In genomic region chr5:76658084-76658934, GRCm38 (mm10) we compare ENCODE assay signal across 8 mouse cellular contexts. TPM values are rescaled to one million over a fixed set of nuclear protein-coding genes. Genes with fewer than 3 reads are reported as not detected.
A peak's percentile ranks its signal among the peaks of the same experiment; 100 is the strongest.
DNase-seq lines count a peak whose midpoint lies in the region; ATAC-seq and TF ChIP-seq lines count a peak whose summit lies in the region.

No protein-coding gene starts in this region.

- 1% methylated on average over 38 of the region's 38 CpGs for WGBS in lung, embryonic 14.5 days
- 1% methylated on average over 38 of the region's 38 CpGs for WGBS in bone marrow, adult 2 months
- WGBS in embryonic facial prominence, embryonic 14.5 days, result under 1% methylated on average over 38 of the region's 38 CpGs
- WGBS in hindbrain, embryonic 11.5 days, result 2% methylated on average over 36 of the region's 38 CpGs
- 2% methylated on average over 38 of the region's 38 CpGs for WGBS in liver, embryonic 12.5 days (ENCODE audit: insufficient replicate concordance)
- 1% methylated on average over 38 of the region's 38 CpGs for WGBS in neural tube, embryonic 13.5 days

- H3K36me3 ChIP-seq in lung, embryonic 14.5 days (ENCODE audit: insufficient read depth), result no peaks in the 10 kb centered on the region
- no peaks in the 10 kb centered on the region for H3K36me3 ChIP-seq in embryonic facial prominence, embryonic 14.5 days (ENCODE audit: control insufficient read depth, insufficient read depth, low read length)
- no peaks in the 10 kb centered on the region for H3K36me3 ChIP-seq in hindbrain, embryonic 11.5 days (ENCODE audit: control insufficient read depth, insufficient read depth, low read length)
- no peaks in the 10 kb centered on the region for H3K36me3 ChIP-seq in liver, embryonic 12.5 days
- no peaks in the 10 kb centered on the region for H3K36me3 ChIP-seq in neural tube, embryonic 13.5 days

- H3K9me3 ChIP-seq in lung, embryonic 14.5 days (ENCODE audit: low read depth, low read length), result no peaks in the 10 kb centered on the region
- no peaks in the 10 kb centered on the region for H3K9me3 ChIP-seq in embryonic facial prominence, embryonic 14.5 days (ENCODE audit: control insufficient read depth, low read length)
- H3K9me3 ChIP-seq in hindbrain, embryonic 11.5 days (ENCODE audit: control insufficient read depth, low read length), result no peaks in the 10 kb centered on the region
- H3K9me3 ChIP-seq in liver, embryonic 12.5 days (replicated peaks), result no peaks in the 10 kb centered on the region
- no peaks in the 10 kb centered on the region for H3K9me3 ChIP-seq in neural tube, embryonic 13.5 days

- peak overlapping the region; percentile 95 for H3K4me2 ChIP-seq in lung, embryonic 14.5 days
- H3K4me2 ChIP-seq in embryonic facial prominence, embryonic 14.5 days (ENCODE audit: low read depth, low read length), result peak overlapping the region; percentile 93
- peak overlapping the region; percentile 84 for H3K4me2 ChIP-seq in hindbrain, embryonic 11.5 days (replicated peaks; ENCODE audit: low read depth, low read length)
- peak overlapping the region; percentile 97 for H3K4me2 ChIP-seq in liver, embryonic 12.5 days
- peak overlapping the region; percentile 78 for H3K4me2 ChIP-seq in neural tube, embryonic 13.5 days

- TF ChIP-seq CTCF in lung, embryonic 14.5 days (IDR thresholded peaks at IDR 0.05; ENCODE audit: low read depth), result no peak
- no peak for TF ChIP-seq CTCF in bone marrow, adult 2 months (IDR thresholded peaks at IDR 0.05; ENCODE audit: control insufficient read depth, insufficient read depth, low read length)

- no peaks in the 10 kb centered on the region for H3K27me3 ChIP-seq in lung, embryonic 14.5 days (ENCODE audit: insufficient read depth, low read length)
- no peaks in the 10 kb centered on the region for H3K27me3 ChIP-seq in embryonic facial prominence, embryonic 14.5 days (replicated peaks; ENCODE audit: control insufficient read depth, insufficient read depth, low read length)
- no peaks in the 10 kb centered on the region for H3K27me3 ChIP-seq in hindbrain, embryonic 11.5 days (ENCODE audit: control insufficient read depth, insufficient read depth, low read length)
- no peaks in the 10 kb centered on the region for H3K27me3 ChIP-seq in liver, embryonic 12.5 days (replicated peaks)
- H3K27me3 ChIP-seq in neural tube, embryonic 13.5 days, result no peaks in the 10 kb centered on the region

- peak; percentile 68 for DNase-seq in lung, embryonic 14.5 days
- DNase-seq in lung, postnatal 36 days, result no peak
- DNase-seq in embryonic facial prominence, embryonic 14.5 days (ENCODE audit: low spot score), result peak; percentile 51
- peak; percentile 82 for DNase-seq in hindbrain, embryonic 11.5 days (ENCODE audit: low spot score)
- DNase-seq in thymus, postnatal 14 days, result no peak

- peak; percentile 79 for ATAC-seq in lung, embryonic 14.5 days (ENCODE audit: insufficient read depth)
- peak; percentile 78 for ATAC-seq in embryonic facial prominence, embryonic 14.5 days (ENCODE audit: low read depth)
- peak; percentile 84 for ATAC-seq in hindbrain, embryonic 11.5 days (ENCODE audit: low FRiP score)
- ATAC-seq in liver, embryonic 12.5 days, result peak; percentile 94
- ATAC-seq in neural tube, embryonic 13.5 days (ENCODE audit: low read depth), result peak; percentile 88

- 0 out of 2 replicates have a peak, but pooled peaks cover 5% of the 10 kb centered on the region for H3K4me1 ChIP-seq in lung, embryonic 14.5 days (ENCODE audit: insufficient read depth)
- peaks cover 1% of the 10 kb centered on the region; the same call in 1 of the 2 replicates for H3K4me1 ChIP-seq in bone marrow, adult 2 months (ENCODE audit: control insufficient read depth, insufficient read depth, low read length)
- no peaks in the 10 kb centered on the region for H3K4me1 ChIP-seq in embryonic facial prominence, embryonic 14.5 days (ENCODE audit: control insufficient read depth, insufficient read depth, low read length)
- H3K4me1 ChIP-seq in hindbrain, embryonic 11.5 days (replicated peaks; ENCODE audit: control insufficient read depth, insufficient read depth, low read length), result 0 out of 2 replicates have a peak, but pooled peaks cover 2% of the 10 kb centered on the region
- peaks cover 60% of the 10 kb centered on the region for H3K4me1 ChIP-seq in liver, embryonic 12.5 days
- peaks cover 46% of the 10 kb centered on the region for H3K4me1 ChIP-seq in neural tube, embryonic 13.5 days (replicated peaks)

- peak overlapping the region; percentile 77 for H3K4me3 ChIP-seq in lung, embryonic 14.5 days (ENCODE audit: low read depth, low read length)
- peak overlapping the region; percentile 78 for H3K4me3 ChIP-seq in bone marrow, adult 2 months (replicated peaks; ENCODE audit: control insufficient read depth, low read depth, low read length)
- H3K4me3 ChIP-seq in embryonic facial prominence, embryonic 14.5 days (ENCODE audit: low read depth, low read length), result peak overlapping the region; percentile 81
- peak overlapping the region; percentile 78 for H3K4me3 ChIP-seq in hindbrain, embryonic 11.5 days (ENCODE audit: low read depth, low read length)
- peak overlapping the region; percentile 83 for H3K4me3 ChIP-seq in liver, embryonic 12.5 days
- H3K4me3 ChIP-seq in neural tube, embryonic 13.5 days, result peak overlapping the region; percentile 95

- TF ChIP-seq POLR2A in bone marrow, adult 2 months (IDR thresholded peaks at IDR 0.05; ENCODE audit: borderline replicate concordance, control insufficient read depth, low read depth, low read length), result peak; percentile 84; the same call in 1 of the 2 replicates

- peak overlapping the region; percentile 92 for H3K9ac ChIP-seq in lung, embryonic 14.5 days
- H3K9ac ChIP-seq in embryonic facial prominence, embryonic 14.5 days (ENCODE audit: low read depth, low read length), result peak overlapping the region; percentile 80
- H3K9ac ChIP-seq in hindbrain, embryonic 11.5 days (ENCODE audit: low read depth, low read length), result peak overlapping the region; percentile 94
- H3K9ac ChIP-seq in liver, embryonic 12.5 days, result peak overlapping the region; percentile 93
- peak overlapping the region; percentile 99 for H3K9ac ChIP-seq in neural tube, embryonic 13.5 days

- H3K27ac ChIP-seq in lung, embryonic 14.5 days (ENCODE audit: low read depth), result peak overlapping the region; percentile 67
- H3K27ac ChIP-seq in bone marrow, adult 2 months (ENCODE audit: control insufficient read depth, insufficient read depth, low read depth, low read length, poor library complexity), result peak overlapping the region; percentile 77
- peak overlapping the region; percentile 84 for H3K27ac ChIP-seq in embryonic facial prominence, embryonic 14.5 days (replicated peaks; ENCODE audit: low read depth, low read length)
- H3K27ac ChIP-seq in hindbrain, embryonic 11.5 days (ENCODE audit: low read depth, low read length), result peak overlapping the region; percentile 96
- peak overlapping the region; percentile 90 for H3K27ac ChIP-seq in liver, embryonic 12.5 days
- H3K27ac ChIP-seq in neural tube, embryonic 13.5 days (replicated peaks), result peak overlapping the region; percentile 99

RNA-seq across cellular contexts. Expression of gene C530008M17Rik, which starts 2.0 kb away (rescaled TPM):
- polyA plus RNA-seq in lung, embryonic 14.5 days (2014; fragmentation: Nextera tagmentation; extraction: Ambion mirVana), result 11.2 and 14.8 TPM in 2 replicates
- polyA plus RNA-seq in bone marrow, adult 2 months (2011; ENCODE audit: insufficient read depth, insufficient read length, low replicate concordance, missing spikeins), result 14.9 and 31.0 TPM in 2 replicates
- polyA plus RNA-seq in embryonic facial prominence, embryonic 14.5 days (2014; fragmentation: Nextera tagmentation; extraction: Ambion mirVana), result 9.8 and 10.8 TPM in 2 replicates
- 47.5 and 58.5 TPM in 2 replicates for polyA plus RNA-seq in hindbrain, embryonic 11.5 days (2014; fragmentation: Nextera tagmentation; extraction: Ambion mirVana)
- 12.2 and 13.9 TPM in 2 replicates for polyA plus RNA-seq in liver, embryonic 12.5 days (2016; fragmentation: Nextera tagmentation; extraction: Ambion mirVana)
- 58.5 and 62.3 TPM in 2 replicates for polyA plus RNA-seq in neural tube, embryonic 13.5 days (2015; fragmentation: Nextera tagmentation; extraction: Ambion mirVana)

Comparison
In these comparisons a context has a peak if more than half of its experiments do, and no peak if none do; other contexts are left out.
1. DNase-seq: peak in lung, embryonic 14.5 days (single experiment), embryonic facial prominence, embryonic 14.5 days (single experiment) and hindbrain, embryonic 11.5 days (single experiment); none in lung, postnatal 36 days (single experiment) and thymus, postnatal 14 days (single experiment).
2. Peak in every context shown above with its lines, with median percentiles within 50 percentile points of each other: ATAC-seq, H3K27ac ChIP-seq, H3K4me2 ChIP-seq, H3K4me3 ChIP-seq and H3K9ac ChIP-seq.